Mouse (Mus musculus) midbrain, embryonic 14.5 days (tissue): Measurements from ENCODE around the gene Cdk5r2. TPM values are rescaled to one million over a fixed set of nuclear protein-coding genes. Genes with fewer than 3 reads are reported as not detected.
"Not testable (repeated sequence)": the region's sequence is repeated elsewhere in the genome, so short reads cannot be mapped to it uniquely, and the experiment has no call there.

Source experiments
- ATAC-seq: fragments of 200-750 bp; cut with Nextera tagmentation; 2 replicates; pipeline ENCODE4 v1.8.0; 2017; ENCODE audit warnings: moderate number of reproducible peaks, moderate library complexity; ENCODE audit not compliant: low FRiP score, low TSS enrichment
- DNase-seq: peaks from one replicate; pipeline ENCODE4 v3.0.0-alpha.2; 2015
- H3K27ac ChIP-seq: fragments of 300-500 bp; sonication (generic); replicated peaks from 2 replicates; pipeline ENCODE4 v1.5.1; 2014; ENCODE audit warnings: mild to moderate bottlenecking, low read depth, low read length, moderate library complexity
- H3K27me3 ChIP-seq: fragments of 300-500 bp; sonication (generic); 2 replicates; pipeline ENCODE4 v1.6.1; 2014; ENCODE audit warnings: low read length, control low read depth, mixed read lengths; ENCODE audit not compliant: control insufficient read depth, insufficient read depth
- H3K36me3 ChIP-seq: fragments of 300-500 bp; sonication (generic); 2 replicates; pipeline ENCODE4 v1.6.1; 2014; ENCODE audit warnings: low read length, control low read depth; ENCODE audit not compliant: control insufficient read depth, insufficient read depth
- H3K4me1 ChIP-seq: fragments of 300-500 bp; sonication (generic); 2 replicates; pipeline ENCODE4 v1.6.1; 2014; ENCODE audit warnings: mild to moderate bottlenecking, antibody characterized with exemption, low read length, control low read depth; ENCODE audit not compliant: control insufficient read depth, insufficient read depth
- H3K4me2 ChIP-seq: fragments of 300-500 bp; sonication (generic); 2 replicates; pipeline ENCODE4 v1.6.1; 2014; ENCODE audit warnings: mild to moderate bottlenecking, low read length, moderate library complexity
- H3K4me3 ChIP-seq: fragments of 300-500 bp; sonication (generic); replicated peaks from 2 replicates; pipeline ENCODE4 v1.5.1; 2014; ENCODE audit warnings: low read depth, low read length
- H3K9ac ChIP-seq: fragments of 300-500 bp; sonication (generic); replicated peaks from 2 replicates; pipeline ENCODE4 v1.6.1; 2014; ENCODE audit warnings: mild to moderate bottlenecking, low read length, moderate library complexity
- H3K9me3 ChIP-seq: fragments of 300-500 bp; sonication (generic); 2 replicates; pipeline ENCODE4 v1.6.1; 2016; ENCODE audit warnings: low read length, control low read depth, mixed read lengths; ENCODE audit not compliant: control insufficient read depth
- WGBS: fragments of 180-500 bp; shearing (Covaris S2); extraction: QIAGEN DNeasy Blood & Tissue Kit; methylation state at CpG from one replicate; pipeline ENCODE4 v1.1.7; 2014; 5-methylcytosine and 5-hydroxymethylcytosine counted together
- polyA plus RNA-seq: library from polyadenylated mRNA; unstranded; fragments of >200 nt; fragmentation: Nextera tagmentation; extraction: Ambion mirVana; gene quantifications from 2 replicates; pipeline ENCODE4 v1.2.1, GENCODE M21; 2014

The Cdk5r2 gene
- polyA plus RNA-seq, 1 experiment from 2014 or later = 16.5 TPM

- not testable (repeated sequence) for DNase-seq, H3K9ac ChIP-seq, H3K4me3 ChIP-seq, H3K36me3 ChIP-seq, H3K9me3 ChIP-seq, H3K4me2 ChIP-seq, H3K27ac ChIP-seq, ATAC-seq, H3K27me3 ChIP-seq
- peaks cover 13% of the 10 kb centered on the region; the same call in 1 of the 2 replicates for H3K4me1 ChIP-seq
- 91% methylated on average over 6 of the region's 6 CpGs for WGBS
Observed at GRCm38 (mm10) chr1:74815965-74816364, 38.8 kb upstream of the Cdk5r2 start.

DNA sequence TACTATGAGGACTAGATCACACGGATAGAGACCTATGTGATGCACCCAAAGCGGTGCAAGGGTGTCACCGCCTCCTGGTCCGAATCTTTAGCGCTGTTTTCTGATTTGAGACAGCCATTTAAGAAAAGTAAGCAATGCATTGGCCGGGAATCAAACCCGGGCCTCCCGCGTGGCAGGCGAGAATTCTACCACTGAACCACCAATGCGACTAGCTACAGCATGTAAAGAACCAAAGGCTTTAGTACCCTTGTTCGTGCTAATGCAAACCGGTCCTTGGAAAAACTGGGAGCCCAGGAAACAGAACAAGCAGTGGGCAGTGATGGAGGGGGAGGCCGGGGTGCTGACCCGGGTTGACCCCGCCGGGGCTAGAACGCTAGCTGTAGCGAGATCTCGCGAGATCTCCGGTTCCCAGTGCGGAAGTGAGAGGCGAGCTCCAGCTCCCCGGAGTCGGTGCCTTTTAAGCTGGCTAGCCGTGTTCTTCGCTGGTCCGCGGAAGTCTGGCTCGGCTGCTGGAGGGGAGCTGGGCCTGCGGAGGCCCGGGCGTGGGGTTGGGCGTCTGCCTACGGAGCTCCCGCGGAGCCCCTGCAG, 38.0 kb upstream of the Cdk5r2 start:
- peak; percentile 87 for ATAC-seq
- Histone ChIP-seq H3K9ac (peak overlapping the region; percentile 84), H3K36me3 (no peaks in the 10 kb centered on the region), H3K4me3 (peak overlapping the region; percentile 64), H3K27ac (peak overlapping the region; percentile 94), H3K9me3 (no peaks in the 10 kb centered on the region), H3K4me1 (peaks cover 13% of the 10 kb centered on the region; the same call in 1 of the 2 replicates), H3K4me2 (peak overlapping the region; percentile 68), H3K27me3 (no peaks in the 10 kb centered on the region)
- peak; percentile 95 for DNase-seq
- 5% methylated on average over 38 of the region's 38 CpGs for WGBS

DNA sequence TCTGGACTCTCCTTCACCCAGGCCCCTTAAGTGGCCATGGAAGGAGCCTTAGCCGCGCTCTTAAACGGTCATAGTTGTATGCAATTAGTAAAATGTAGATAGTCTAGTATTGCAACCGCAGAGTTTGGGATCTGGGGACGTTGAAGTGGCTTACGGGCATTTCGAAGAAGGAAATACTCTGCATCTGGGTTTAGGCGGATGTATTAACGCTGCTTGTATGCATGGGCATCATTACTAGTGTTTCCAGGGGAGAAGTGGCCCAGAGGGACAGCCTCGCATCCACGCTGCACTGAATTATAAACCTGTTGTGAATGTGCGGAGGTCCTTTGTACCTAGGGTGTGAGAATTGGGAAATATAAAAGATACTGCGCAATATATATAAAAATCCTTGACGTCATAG, 37.5 kb upstream of the Cdk5r2 start:
- Histone ChIP-seq H3K27me3 (no peaks in the 10 kb centered on the region), H3K36me3 (no peaks in the 10 kb centered on the region), H3K9ac (peak overlapping the region; percentile 84), H3K4me1 (peaks cover 13% of the 10 kb centered on the region; the same call in 1 of the 2 replicates), H3K27ac (peak overlapping the region; percentile 94), H3K4me2 (peak overlapping the region; percentile 68), H3K9me3 (no peaks in the 10 kb centered on the region), H3K4me3 (peak overlapping the region; percentile 64)
- ATAC-seq = peak; percentile 22
- WGBS = 15% methylated on average over 14 of the region's 14 CpGs
- DNase-seq = no peak

GRCm38 (mm10) chr1:74818509-74818908, 36.2 kb upstream of the Cdk5r2 start:
- Histone ChIP-seq H3K4me3 (no peak overlapping the region), H3K9me3 (no peaks in the 10 kb centered on the region), H3K27me3 (no peaks in the 10 kb centered on the region), H3K4me2 (no peak overlapping the region), H3K36me3 (no peaks in the 10 kb centered on the region), H3K4me1 (peaks cover 13% of the 10 kb centered on the region; the same call in 1 of the 2 replicates), H3K27ac (no peak overlapping the region), H3K9ac (no peak overlapping the region)
- no peak for ATAC-seq
- WGBS = 98% methylated on average over 1 of the region's 1 CpGs
- DNase-seq = no peak

DNA sequence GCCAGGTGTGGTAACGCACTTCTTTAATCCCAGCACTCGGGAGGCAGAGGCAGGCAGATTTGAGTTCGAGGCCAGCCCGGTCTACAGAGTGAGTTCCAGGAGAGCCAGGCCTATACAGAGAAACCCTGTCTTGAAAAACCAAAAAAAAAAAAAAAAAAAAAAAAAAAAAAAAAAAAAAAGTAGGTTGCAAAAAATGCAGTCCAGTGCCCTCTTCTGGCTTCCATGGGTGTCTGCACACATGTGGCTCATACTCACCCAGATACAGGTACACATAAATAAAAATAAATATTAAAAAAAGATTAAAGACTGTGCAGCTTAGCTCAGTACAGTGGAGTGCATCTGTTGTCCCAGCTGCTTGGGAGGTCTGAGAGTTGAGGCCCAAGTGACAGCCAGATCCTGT, 31.1 kb upstream of the Cdk5r2 start:
- not testable (repeated sequence) for H3K4me1 ChIP-seq, H3K4me3 ChIP-seq, ATAC-seq, DNase-seq, H3K27me3 ChIP-seq, H3K36me3 ChIP-seq, H3K4me2 ChIP-seq, H3K9me3 ChIP-seq, H3K27ac ChIP-seq, H3K9ac ChIP-seq
- 95% methylated on average over 4 of the region's 4 CpGs for WGBS

- no peaks in the 10 kb centered on the region for H3K9me3 ChIP-seq
- H3K4me2 ChIP-seq = no peak overlapping the region
- DNase-seq = peak; percentile 62
- H3K36me3 ChIP-seq = no peaks in the 10 kb centered on the region
- peak overlapping the region; percentile 20; the same call in 1 of the 2 replicates for H3K9ac ChIP-seq
- H3K4me3 ChIP-seq = no peak overlapping the region
- ATAC-seq = 0 out of 2 replicates have a peak, but pooled peaks have one; percentile 24
- H3K27me3 ChIP-seq = no peaks in the 10 kb centered on the region
- 3% methylated on average over 14 of the region's 14 CpGs for WGBS
- peak overlapping the region; percentile 57; the same call in 1 of the 2 replicates for H3K27ac ChIP-seq
- peaks cover 5% of the 10 kb centered on the region for H3K4me1 ChIP-seq
Observed at GRCm38 (mm10) chr1:74824518-74825302, 30.0 kb upstream of the Cdk5r2 start.

DNA sequence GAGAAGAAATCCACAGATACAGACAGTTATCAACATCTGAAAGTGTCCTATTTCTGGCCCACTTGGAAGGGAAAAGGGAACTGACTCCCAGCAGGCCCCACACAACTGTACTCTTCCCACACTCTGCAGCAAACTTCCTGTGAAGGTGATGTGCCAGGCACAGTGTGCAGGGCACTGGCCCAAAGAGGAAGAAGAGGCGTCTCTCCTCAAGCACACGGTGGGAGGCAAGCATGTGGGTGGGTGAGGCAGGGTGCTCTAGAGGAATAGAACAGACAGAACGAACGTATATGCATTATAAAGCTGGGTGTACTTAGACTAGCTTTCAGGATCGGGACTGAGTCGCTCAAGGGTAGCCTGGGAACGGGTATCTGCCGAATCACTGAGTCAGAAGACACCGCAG, 24.7 kb upstream of the Cdk5r2 start:
- Histone ChIP-seq H3K27ac (no peak overlapping the region), H3K27me3 (no peaks in the 10 kb centered on the region), H3K4me3 (no peak overlapping the region), H3K9ac (no peak overlapping the region), H3K4me1 (peaks cover 2% of the 10 kb centered on the region), H3K36me3 (no peaks in the 10 kb centered on the region), H3K9me3 (no peaks in the 10 kb centered on the region), H3K4me2 (no peak overlapping the region)
- no peak for DNase-seq
- WGBS = 87% methylated on average over 9 of the region's 9 CpGs
- no peak for ATAC-seq

GRCm38 (mm10) chr1:74833255-74833654, 21.5 kb upstream of the Cdk5r2 start:
- no peak overlapping the region for H3K4me3 ChIP-seq
- H3K4me1 ChIP-seq = no peaks in the 10 kb centered on the region
- ATAC-seq (no peak), DNase-seq (no peak)
- no peak overlapping the region for H3K4me2 ChIP-seq
- WGBS = 92% methylated on average over 3 of the region's 3 CpGs
- H3K36me3 ChIP-seq = no peaks in the 10 kb centered on the region
- H3K27ac ChIP-seq = no peak overlapping the region
- no peaks in the 10 kb centered on the region for H3K9me3 ChIP-seq
- no peak overlapping the region for H3K9ac ChIP-seq
- H3K27me3 ChIP-seq = no peaks in the 10 kb centered on the region

GRCm38 (mm10) chr1:74843090-74843489, 11.6 kb upstream of the Cdk5r2 start:
- no peak for ATAC-seq
- no peaks in the 10 kb centered on the region for H3K27me3 ChIP-seq
- no peak overlapping the region for H3K4me2 ChIP-seq
- H3K4me3 ChIP-seq = no peak overlapping the region
- no peaks in the 10 kb centered on the region for H3K9me3 ChIP-seq
- DNase-seq = no peak
- no peak overlapping the region for H3K27ac ChIP-seq
- 87% methylated on average over 5 of the region's 5 CpGs for WGBS
- H3K36me3 ChIP-seq = no peaks in the 10 kb centered on the region
- no peak overlapping the region for H3K9ac ChIP-seq
- H3K4me1 ChIP-seq = no peaks in the 10 kb centered on the region
